Mouse (Mus musculus): ENCODE data around the gene Efna3. TPM values are rescaled to one million over a fixed set of nuclear protein-coding genes. Genes with fewer than 3 reads are reported as not detected.

Gene Efna3
- total RNA-seq, 1 experiment from 2014 or later = not detected

DNA sequence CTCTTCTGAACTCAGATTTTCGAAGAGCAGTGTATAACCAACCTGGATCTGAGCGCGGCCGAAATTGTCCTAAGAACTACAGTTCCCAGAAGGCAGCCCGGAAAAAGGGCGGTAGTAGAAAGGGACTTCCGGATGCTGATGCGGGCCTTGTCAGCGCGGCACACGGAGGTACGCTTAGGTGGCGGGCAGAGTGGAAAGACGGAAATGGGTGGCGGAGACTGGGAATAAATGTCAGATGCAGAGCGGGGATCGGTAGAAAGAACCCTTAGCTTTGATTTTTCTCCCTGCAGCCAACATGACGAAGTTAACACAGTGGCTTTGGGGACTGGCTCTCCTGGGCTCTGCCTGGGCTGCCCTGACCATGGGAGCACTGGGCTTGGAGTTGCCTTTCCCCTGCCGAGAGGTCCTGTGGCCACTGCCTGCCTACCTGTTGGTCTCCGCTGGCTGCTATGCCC lies 56.3 kb downstream of the Efna3 start:
- ATAC-seq (replicated peaks; ENCODE audit: low read depth, poor library complexity, severe bottlenecking) = peak; percentile 84

Other genes starting within 250 kb of the Efna3 start
- 15.8 and 18.3 TPM in 2 replicates for gene Rusc1, start 229.7 kb downstream of the Efna3 start, total RNA-seq (2017)
- gene Gm43738, start 221.9 kb downstream of the Efna3 start, total RNA-seq (2017) = not detected in 2 replicates
- gene Fdps, start 221.0 kb downstream of the Efna3 start, total RNA-seq (2017) = 102 and 103 TPM in 2 replicates
- 44.1 and 92.6 TPM in 2 replicates for gene Pklr, start 186.8 kb downstream of the Efna3 start, total RNA-seq (2017)
- gene Hcn3, start 162.8 kb downstream of the Efna3 start, total RNA-seq (2017) = 0.37 and 0.53 TPM in 2 replicates
- gene Clk2, start 158.2 kb downstream of the Efna3 start, total RNA-seq (2017) = 48.5 and 80.8 TPM in 2 replicates
- gene Scamp3, start 145.5 kb downstream of the Efna3 start, total RNA-seq (2017) = 29.2 and 46.9 TPM in 2 replicates
- 4.5 and 8.6 TPM in 2 replicates for gene Fam189b, start 139.8 kb downstream of the Efna3 start, total RNA-seq (2017)
- 37.8 and 41.5 TPM in 2 replicates for gene Gba, start 120.0 kb downstream of the Efna3 start, total RNA-seq (2017)
- gene Thbs3, start 107.8 kb downstream of the Efna3 start, total RNA-seq (2017) = 0.09 TPM in 1 of 2 replicates, not detected in the other
- gene Mtx1, start 95.9 kb downstream of the Efna3 start, total RNA-seq (2017) = 81.9 and 104 TPM in 2 replicates
- 0.29 TPM in 1 of 2 replicates, not detected in the other for gene Muc1, start 93.9 kb downstream of the Efna3 start, total RNA-seq (2017)
- gene Krtcap2, start 77.0 kb downstream of the Efna3 start, total RNA-seq (2017) = 142 and 159 TPM in 2 replicates
- 0.49 and 7.1 TPM in 2 replicates for gene Trim46, start 76.7 kb downstream of the Efna3 start, total RNA-seq (2017)
- gene Dpm3, start 63.6 kb downstream of the Efna3 start, total RNA-seq (2017) = 63.6 and 66.6 TPM in 2 replicates
- gene Slc50a1, start 52.4 kb downstream of the Efna3 start, total RNA-seq (2017) = 32.5 and 65.3 TPM in 2 replicates
- not detected in 2 replicates for gene Efna1, start 41.8 kb downstream of the Efna3 start, total RNA-seq (2017)
- 1.7 and 3.8 TPM in 2 replicates for gene Efna4, start 15.1 kb upstream of the Efna3 start, total RNA-seq (2017)
- gene Adam15, start 27.0 kb upstream of the Efna3 start, total RNA-seq (2017) = 34.0 and 35.2 TPM in 2 replicates
- not detected in 2 replicates for gene Dcst2, start 39.0 kb upstream of the Efna3 start, total RNA-seq (2017)
- gene Dcst1, start 42.3 kb upstream of the Efna3 start, total RNA-seq (2017) = 0.09 TPM in 1 of 2 replicates, not detected in the other
- gene Zbtb7b, start 71.8 kb upstream of the Efna3 start, total RNA-seq (2017) = 5.0 and 5.3 TPM in 2 replicates
- gene Lenep, start 79.8 kb upstream of the Efna3 start, total RNA-seq (2017) = 1.6 TPM in 1 of 2 replicates, not detected in the other
- 7.1 and 12.0 TPM in 2 replicates for gene Flad1, start 88.9 kb upstream of the Efna3 start, total RNA-seq (2017)
- 151 and 194 TPM in 2 replicates for gene Cks1b, start 95.4 kb upstream of the Efna3 start, total RNA-seq (2017)
- 28.2 and 41.0 TPM in 2 replicates for gene Shc1, start 95.5 kb upstream of the Efna3 start, total RNA-seq (2017)
- 13.5 and 13.9 TPM in 2 replicates for gene Pygo2, start 107.2 kb upstream of the Efna3 start, total RNA-seq (2017)
- 13.6 and 21.3 TPM in 2 replicates for gene Pbxip1, start 113.7 kb upstream of the Efna3 start, total RNA-seq (2017)
- 20.7 and 22.1 TPM in 2 replicates for gene Pmvk, start 131.6 kb upstream of the Efna3 start, total RNA-seq (2017)
- gene Kcnn3, start 197.2 kb upstream of the Efna3 start, total RNA-seq (2017) = not detected in 2 replicates